Mouse (Mus musculus): ENCODE data around the gene Med1. TPM values are rescaled to one million over a fixed set of nuclear protein-coding genes. Genes with fewer than 3 reads are reported as not detected.

The Med1 gene
- 61.3 TPM for polyA plus RNA-seq (2017; shearing (Covaris generic))

DNA sequence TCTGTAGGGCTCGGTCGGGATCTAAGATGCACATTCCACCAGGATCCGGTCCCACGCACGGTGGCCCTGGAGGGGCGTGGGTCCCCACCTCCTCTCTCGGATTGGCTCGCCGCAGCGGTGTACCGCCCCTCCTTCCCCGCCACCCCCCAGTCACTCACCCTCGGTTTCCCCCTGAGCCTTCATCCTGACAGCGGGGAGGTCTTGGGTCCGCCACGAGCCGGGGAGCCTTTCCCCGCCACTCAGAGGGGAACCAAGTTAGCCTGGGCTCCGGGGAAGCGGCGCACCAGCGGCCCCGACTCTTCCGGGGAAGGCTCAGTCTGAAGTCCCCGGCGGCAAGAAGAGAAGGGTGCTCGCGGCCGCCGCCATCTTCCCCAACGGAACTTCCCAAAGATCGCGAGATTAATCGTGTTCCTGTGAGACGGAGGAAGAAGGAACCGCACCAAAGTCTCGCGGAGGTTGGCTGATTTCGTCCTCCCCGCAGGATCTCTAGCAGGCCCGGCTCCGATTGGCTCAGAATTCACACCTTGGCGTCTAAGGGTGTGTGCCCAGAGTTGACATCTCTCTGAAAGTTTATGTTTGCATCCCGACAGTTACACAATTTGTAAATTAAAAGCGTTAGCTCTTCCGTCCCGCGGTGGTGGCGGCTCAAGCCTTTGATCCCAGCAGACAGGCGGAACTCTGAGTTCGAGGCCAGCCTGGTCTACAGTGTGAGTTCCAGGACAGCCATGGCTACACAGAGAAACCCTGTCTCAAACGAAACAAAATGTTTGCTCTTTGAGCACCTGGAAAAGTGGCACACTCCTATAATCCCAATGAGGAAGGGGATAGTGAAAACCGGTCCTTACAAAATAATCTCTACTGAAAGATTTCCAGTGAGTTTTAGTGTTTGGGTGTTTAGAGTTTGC, at the start of gene Med1:
TSS of gene Med1 (minus strand) at position 393 of the 905 bp plus-strand sequence.

DNA sequence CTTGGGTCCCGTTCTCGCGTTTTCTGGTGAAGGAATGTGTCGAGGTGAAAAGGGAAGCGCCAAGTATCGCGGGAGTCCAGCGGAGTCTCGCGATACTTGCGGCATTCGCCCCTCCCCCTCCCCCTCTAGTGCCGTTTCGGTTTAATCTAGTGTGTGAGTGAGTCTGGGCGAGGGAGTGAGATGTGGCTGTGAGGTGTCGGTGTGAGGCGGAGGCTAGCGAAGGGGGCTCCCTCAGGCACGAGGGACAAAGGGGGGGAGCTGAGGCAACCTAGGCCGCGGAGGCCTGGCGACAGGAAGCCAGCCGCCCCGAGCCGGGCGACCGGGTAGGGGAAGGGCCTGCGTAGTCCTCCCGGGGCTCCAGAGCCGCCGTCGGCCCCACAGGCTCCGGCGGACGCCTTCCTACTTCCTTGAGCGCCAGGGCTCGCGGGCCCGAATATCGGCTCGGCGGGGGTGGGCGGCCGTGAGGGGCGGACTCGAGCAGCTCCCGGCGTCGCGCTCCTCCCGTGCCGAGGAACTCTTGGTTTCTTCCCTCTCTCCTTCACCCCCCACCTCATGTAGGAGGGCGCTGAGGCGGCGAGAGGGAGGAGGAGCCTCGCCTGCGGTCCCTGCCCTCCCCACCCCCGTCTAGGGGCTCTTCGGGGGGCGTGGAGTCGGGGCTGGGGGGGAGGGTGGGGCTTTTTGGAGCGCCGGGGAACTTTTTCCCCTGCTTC, 9.7 kb upstream of the Med1 start, which contains the start of gene Cdk12:
TSS of gene Cdk12 (plus strand) at position 419 of the 710 bp plus-strand sequence.

DNA sequence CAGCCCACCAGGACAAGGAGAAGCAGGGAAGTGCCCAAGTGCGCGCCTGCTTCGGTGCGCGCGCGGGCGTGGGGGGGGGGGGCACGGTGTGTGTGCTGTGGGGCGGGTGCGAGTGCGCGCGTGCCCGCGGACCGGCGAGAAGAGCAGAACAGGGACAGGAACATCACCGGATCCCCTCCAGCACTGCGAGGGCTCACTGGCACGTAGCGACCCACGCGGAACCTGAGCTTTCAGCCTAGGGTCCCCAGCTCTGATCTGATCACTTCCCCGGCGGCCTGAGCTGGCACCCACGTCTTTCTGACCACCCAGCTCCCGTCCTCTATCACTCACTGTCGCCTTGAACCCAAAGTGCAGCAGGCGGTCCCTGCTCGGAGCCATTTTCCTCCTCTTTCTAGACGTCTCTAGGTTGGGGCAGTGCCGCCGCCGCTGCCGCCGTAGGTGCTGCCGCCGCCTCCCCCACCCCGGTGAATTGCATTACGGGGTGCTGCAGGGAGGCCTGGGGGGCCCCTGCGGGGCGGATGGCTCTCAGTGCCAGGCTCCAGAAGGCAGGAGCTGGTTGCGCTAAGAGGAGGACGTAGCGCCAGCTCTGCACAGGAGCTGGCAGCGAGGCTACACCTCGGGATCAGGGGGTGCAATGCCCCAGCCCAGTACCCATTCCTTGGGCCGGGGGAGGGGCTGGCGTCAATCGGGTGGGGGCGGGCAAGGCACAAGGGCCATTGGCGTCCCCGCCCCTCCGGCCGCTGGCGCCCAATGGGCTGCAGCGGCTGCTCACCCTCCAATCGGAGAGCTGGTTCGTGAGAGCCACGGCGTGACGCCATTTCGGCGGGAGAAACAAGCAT, 43.1 kb downstream of the Med1 start, which contains the start of gene Fbxl20:
TSS of gene Fbxl20 (minus strand) at position 618 of the 839 bp plus-strand sequence.

Other genes with a start within 250 kb of the Med1 start
- gene Plxdc1, start 206.8 kb downstream of the Med1 start, polyA plus RNA-seq (2017; shearing (Covaris generic)) = 1.9 TPM
- gene Arl5c, start 197.1 kb downstream of the Med1 start, polyA plus RNA-seq (2017; shearing (Covaris generic)) = 119 TPM
- 11.2 TPM for gene Cacnb1, start 170.3 kb downstream of the Med1 start, polyA plus RNA-seq (2017; shearing (Covaris generic))
- 1,363 TPM for gene Rpl19, start 166.6 kb downstream of the Med1 start, polyA plus RNA-seq (2017; shearing (Covaris generic))
- not detected for gene Stac2, start 139.8 kb downstream of the Med1 start, polyA plus RNA-seq (2017; shearing (Covaris generic))
- gene Fbxl20, start 42.9 kb downstream of the Med1 start, polyA plus RNA-seq (2017; shearing (Covaris generic)) = 8.2 TPM
- gene Cdk12, start 9.8 kb upstream of the Med1 start, polyA plus RNA-seq (2017; shearing (Covaris generic)) = 19.6 TPM
- gene Neurod2, start 136.4 kb upstream of the Med1 start, polyA plus RNA-seq (2017; shearing (Covaris generic)) = not detected
- gene Ppp1r1b, start 155.1 kb upstream of the Med1 start, polyA plus RNA-seq (2017; shearing (Covaris generic)) = not detected
- gene Stard3, start 165.1 kb upstream of the Med1 start, polyA plus RNA-seq (2017; shearing (Covaris generic)) = 88.3 TPM
- not detected for gene Tcap, start 190.5 kb upstream of the Med1 start, polyA plus RNA-seq (2017; shearing (Covaris generic))
- gene Pnmt, start 193.2 kb upstream of the Med1 start, polyA plus RNA-seq (2017; shearing (Covaris generic)) = not detected
- 16.4 TPM for gene Pgap3, start 207.2 kb upstream of the Med1 start, polyA plus RNA-seq (2017; shearing (Covaris generic))
- 0.45 TPM for gene Erbb2, start 219.2 kb upstream of the Med1 start, polyA plus RNA-seq (2017; shearing (Covaris generic))
- 179 TPM for gene Mien1, start 245.7 kb upstream of the Med1 start, polyA plus RNA-seq (2017; shearing (Covaris generic))